Mouse (Mus musculus): ENCODE measurements at regions not wholly inside any gene's neighbourhood (a gene's known extent, or its start where the extent isn't known, plus 50 kb on each side); places are given as distances from the start of the nearest gene placed in this dataset.

DNA sequence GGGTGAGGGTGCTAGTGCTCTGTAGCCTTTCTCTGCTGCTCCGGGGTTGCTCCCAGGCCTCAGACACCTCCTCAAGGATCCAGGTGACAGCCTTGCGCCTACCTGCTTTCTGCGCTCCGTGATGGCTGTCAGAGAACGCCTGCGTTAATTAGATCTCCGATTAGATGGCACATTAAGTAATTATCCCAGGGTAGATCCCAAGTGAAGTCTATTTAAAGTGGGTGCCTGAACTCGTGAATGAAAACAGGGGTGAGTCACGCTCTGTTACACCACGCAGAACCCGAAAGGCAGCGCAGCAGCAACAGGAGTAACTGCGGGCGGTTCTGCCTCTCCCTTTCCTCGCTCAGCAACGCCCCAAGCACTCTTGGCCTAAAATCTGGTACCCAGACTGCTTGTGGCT, 108.2 kb upstream of the Gm14444 start:
- H3K27ac ChIP-seq (replicated peaks; ENCODE audit: low read depth, low read length), result no peak overlapping the region
- DNase-seq (ENCODE audit: low spot score) (no peak), ATAC-seq (ENCODE audit: insufficient number of reproducible peaks, low FRiP score, low TSS enrichment, low read depth) (no peak)
- 86% methylated on average over 16 of the region's 16 CpGs for WGBS
- no peak overlapping the region for H3K4me2 ChIP-seq (ENCODE audit: low read depth, severe bottlenecking)
- no peak overlapping the region for H3K4me3 ChIP-seq (ENCODE audit: low read depth, low read length)
- H3K4me1 ChIP-seq (ENCODE audit: control insufficient read depth, insufficient read depth, low read length), result no peaks in the 10 kb centered on the region
- H3K36me3 ChIP-seq (ENCODE audit: control insufficient read depth, insufficient read depth, low read length), result no peaks in the 10 kb centered on the region
- no peaks in the 10 kb centered on the region for H3K9me3 ChIP-seq (ENCODE audit: control insufficient read depth, low read length)
- H3K9ac ChIP-seq (ENCODE audit: low read length), result no peak overlapping the region
- no peaks in the 10 kb centered on the region for H3K27me3 ChIP-seq (ENCODE audit: control insufficient read depth, insufficient read depth, low read length)

DNA sequence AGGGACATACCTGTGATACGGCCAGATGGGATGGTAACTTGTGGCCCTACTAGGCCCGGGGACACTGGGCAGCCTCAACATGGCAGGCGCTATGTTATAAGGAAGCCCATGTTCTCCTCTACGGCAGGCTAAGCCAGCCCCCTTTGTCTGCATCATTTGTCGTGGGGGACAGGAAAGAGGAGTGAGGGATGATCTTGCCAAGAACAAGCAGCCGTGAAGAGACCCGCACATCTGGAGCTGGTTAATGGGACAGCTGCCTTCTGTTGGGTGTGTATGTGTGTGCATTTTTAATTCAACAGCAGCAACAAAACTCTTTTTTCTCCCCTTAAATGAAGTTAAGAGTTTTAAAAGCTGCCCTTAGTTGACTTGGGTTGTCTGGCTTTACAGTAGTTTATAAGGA, 106.4 kb upstream of the Gm14444 start:
- no peak for DNase-seq (ENCODE audit: low spot score)
- no peak overlapping the region for H3K27ac ChIP-seq (replicated peaks; ENCODE audit: low read depth, low read length)
- no peaks in the 10 kb centered on the region for H3K36me3 ChIP-seq (ENCODE audit: control insufficient read depth, insufficient read depth, low read length)
- no peak overlapping the region for H3K4me2 ChIP-seq (ENCODE audit: low read depth, severe bottlenecking)
- no peaks in the 10 kb centered on the region for H3K4me1 ChIP-seq (ENCODE audit: control insufficient read depth, insufficient read depth, low read length)
- WGBS, result 38% methylated on average over 7 of the region's 7 CpGs
- ATAC-seq (ENCODE audit: insufficient number of reproducible peaks, low FRiP score, low TSS enrichment, low read depth), result no peak
- H3K27me3 ChIP-seq (ENCODE audit: control insufficient read depth, insufficient read depth, low read length), result no peaks in the 10 kb centered on the region
- no peak overlapping the region for H3K4me3 ChIP-seq (ENCODE audit: low read depth, low read length)
- H3K9ac ChIP-seq (ENCODE audit: low read length), result no peak overlapping the region
- H3K9me3 ChIP-seq (ENCODE audit: control insufficient read depth, low read length), result no peaks in the 10 kb centered on the region

DNA sequence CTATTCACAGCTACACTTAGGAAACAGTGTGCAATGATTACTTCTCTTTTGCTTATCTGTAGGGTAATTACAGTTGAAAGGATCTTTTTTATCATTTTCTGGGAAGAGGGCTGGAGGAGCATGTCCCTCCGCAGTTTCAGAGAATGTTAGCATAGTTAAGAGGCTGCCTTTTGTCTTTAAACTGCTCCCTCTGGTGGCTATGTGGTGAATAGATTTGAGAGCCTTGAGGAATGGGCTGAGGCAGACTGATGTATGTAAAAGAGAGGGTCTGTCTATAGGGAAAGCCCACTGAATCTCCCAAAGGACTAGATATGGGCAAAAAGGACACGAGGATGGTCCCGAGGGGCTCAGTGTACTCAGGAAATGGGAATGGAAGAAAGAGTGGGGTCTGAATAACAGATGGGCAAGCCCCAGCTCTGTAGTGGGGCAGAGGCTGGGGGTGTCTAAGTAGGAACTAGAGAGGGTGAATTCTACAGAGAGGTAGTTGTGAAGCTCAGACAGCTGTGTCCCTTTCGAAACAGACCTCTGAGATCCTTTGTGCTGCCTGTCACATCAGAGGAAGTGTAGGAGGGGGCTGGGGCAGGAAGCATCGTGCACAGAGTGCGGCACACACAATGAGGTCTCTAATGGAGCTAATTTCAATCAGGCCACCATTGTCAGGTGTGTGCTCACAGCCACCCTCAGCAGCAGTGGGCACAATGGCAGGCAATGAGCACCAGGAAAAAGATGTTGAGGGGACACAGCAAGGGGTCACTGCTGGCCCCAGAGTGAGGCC, 104.0 kb upstream of the Gm14444 start:
- H3K9me3 ChIP-seq (ENCODE audit: control insufficient read depth, low read length), result no peaks in the 10 kb centered on the region
- H3K4me1 ChIP-seq (ENCODE audit: control insufficient read depth, insufficient read depth, low read length), result no peaks in the 10 kb centered on the region
- ATAC-seq (ENCODE audit: insufficient number of reproducible peaks, low FRiP score, low TSS enrichment, low read depth), result peak; percentile 54; the same call in 1 of the 2 replicates
- H3K36me3 ChIP-seq (ENCODE audit: control insufficient read depth, insufficient read depth, low read length), result no peaks in the 10 kb centered on the region
- 57% methylated on average over 6 of the region's 6 CpGs for WGBS
- no peak overlapping the region for H3K9ac ChIP-seq (ENCODE audit: low read length)
- H3K27me3 ChIP-seq (ENCODE audit: control insufficient read depth, insufficient read depth, low read length), result no peaks in the 10 kb centered on the region
- H3K4me3 ChIP-seq (ENCODE audit: low read depth, low read length), result no peak overlapping the region
- H3K27ac ChIP-seq (replicated peaks; ENCODE audit: low read depth, low read length), result no peak overlapping the region
- no peak overlapping the region for H3K4me2 ChIP-seq (ENCODE audit: low read depth, severe bottlenecking)
- peak; percentile 76 for DNase-seq (ENCODE audit: low spot score)

DNA sequence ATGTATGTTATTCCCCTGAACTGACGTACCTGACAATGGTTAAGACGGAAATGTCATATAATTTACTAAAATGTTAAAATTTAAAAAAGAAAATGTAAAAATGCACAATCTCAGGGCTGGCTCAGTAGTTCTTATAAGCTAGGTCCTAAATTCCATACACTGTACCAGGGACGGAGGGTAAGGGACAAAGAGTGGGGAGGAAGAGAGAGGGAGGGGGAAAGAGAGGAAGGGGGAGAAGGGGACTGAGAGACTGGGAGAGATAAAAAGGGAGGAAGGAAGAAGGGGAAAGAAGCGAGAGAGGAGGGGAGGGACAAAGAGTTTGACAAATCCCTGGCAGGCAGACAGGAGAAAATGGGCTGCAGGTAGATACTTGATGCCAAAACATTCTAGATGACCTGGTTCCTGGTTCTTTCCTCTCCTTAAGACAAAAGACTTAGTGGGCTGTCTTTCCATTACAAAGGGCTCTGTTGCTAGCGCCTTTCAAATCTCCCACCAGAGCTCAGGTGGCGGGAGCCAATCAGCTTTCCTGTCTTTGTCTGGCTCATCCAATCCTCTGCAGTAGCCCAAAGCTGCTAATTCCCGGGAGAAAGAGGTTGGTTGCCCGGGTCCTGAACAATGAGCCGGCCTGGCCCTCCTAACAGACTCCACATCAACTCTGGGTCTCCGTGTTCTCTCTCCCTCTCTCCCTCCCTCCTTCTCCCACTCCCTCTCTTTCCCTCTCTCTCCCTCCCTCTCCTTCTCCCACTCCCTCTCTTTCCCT, 92.7 kb upstream of the Gm14444 start:
- Histone ChIP-seq H3K36me3 (ENCODE audit: control insufficient read depth, insufficient read depth, low read length) (no peaks in the 10 kb centered on the region), H3K27me3 (ENCODE audit: control insufficient read depth, insufficient read depth, low read length) (no peaks in the 10 kb centered on the region), H3K4me2 (ENCODE audit: low read depth, severe bottlenecking) (no peak overlapping the region), H3K9ac (ENCODE audit: low read length) (no peak overlapping the region; the same call in 1 of the 2 replicates), H3K4me1 (ENCODE audit: control insufficient read depth, insufficient read depth, low read length) (no peaks in the 10 kb centered on the region), H3K4me3 (ENCODE audit: low read depth, low read length) (no peak overlapping the region), H3K9me3 (ENCODE audit: control insufficient read depth, low read length) (no peaks in the 10 kb centered on the region), H3K27ac (replicated peaks; ENCODE audit: low read depth, low read length) (peak overlapping the region; percentile 74)
- peak; percentile 81 for DNase-seq (ENCODE audit: low spot score)
- ATAC-seq (ENCODE audit: insufficient number of reproducible peaks, low FRiP score, low TSS enrichment, low read depth), result peak; percentile 88
- 29% methylated on average over 10 of the region's 10 CpGs for WGBS

DNA sequence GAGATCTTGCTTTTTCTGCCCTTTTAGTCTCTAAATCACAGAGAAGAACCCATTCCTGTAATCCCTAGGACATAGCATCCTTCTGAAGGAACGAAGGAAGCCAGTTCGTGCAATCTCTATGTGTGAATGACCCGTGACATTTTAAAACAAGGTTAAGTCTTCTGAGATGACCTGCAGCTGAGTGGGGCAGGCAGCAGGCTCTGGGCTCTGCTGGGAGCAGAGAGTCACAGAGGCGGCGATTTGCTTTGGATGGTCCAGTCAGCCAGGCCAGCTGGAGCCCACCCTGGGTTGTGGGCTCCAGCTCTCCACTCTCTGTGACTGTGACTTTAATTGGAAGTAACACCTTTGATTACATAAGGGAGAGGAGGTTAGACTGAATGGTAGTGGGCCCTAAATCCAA, 92.1 kb upstream of the Gm14444 start:
- no peak overlapping the region for H3K4me2 ChIP-seq (ENCODE audit: low read depth, severe bottlenecking)
- DNase-seq (ENCODE audit: low spot score), result peak; percentile 49
- ATAC-seq (ENCODE audit: insufficient number of reproducible peaks, low FRiP score, low TSS enrichment, low read depth), result peak; percentile 63; the same call in 1 of the 2 replicates
- peak overlapping the region; percentile 74 for H3K27ac ChIP-seq (replicated peaks; ENCODE audit: low read depth, low read length)
- H3K27me3 ChIP-seq (ENCODE audit: control insufficient read depth, insufficient read depth, low read length), result no peaks in the 10 kb centered on the region
- no peaks in the 10 kb centered on the region for H3K4me1 ChIP-seq (ENCODE audit: control insufficient read depth, insufficient read depth, low read length)
- H3K4me3 ChIP-seq (ENCODE audit: low read depth, low read length), result no peak overlapping the region
- no peaks in the 10 kb centered on the region for H3K36me3 ChIP-seq (ENCODE audit: control insufficient read depth, insufficient read depth, low read length)
- no peaks in the 10 kb centered on the region for H3K9me3 ChIP-seq (ENCODE audit: control insufficient read depth, low read length)
- 23% methylated on average over 5 of the region's 5 CpGs for WGBS
- peak overlapping the region; percentile 52; the same call in 1 of the 2 replicates for H3K9ac ChIP-seq (ENCODE audit: low read length)

DNA sequence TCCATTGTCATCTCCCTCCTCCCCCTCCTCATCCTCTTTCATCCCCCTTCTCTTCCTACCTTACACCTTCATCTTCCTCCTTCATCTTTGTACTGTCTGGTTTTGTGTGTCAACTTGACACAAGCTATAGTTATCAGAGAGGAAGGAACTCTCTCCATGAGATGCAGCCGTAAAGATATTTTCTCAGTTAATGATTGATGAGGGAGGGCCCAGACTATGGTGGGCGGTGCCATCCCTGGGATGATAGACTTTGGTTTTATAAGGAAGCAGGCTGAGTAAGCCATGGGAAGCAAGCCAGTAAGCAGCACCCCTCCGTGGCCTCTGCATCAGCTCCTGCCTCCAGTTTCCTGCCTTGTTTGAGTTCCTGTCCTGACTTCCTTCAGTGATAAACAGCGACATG, 87.8 kb upstream of the Gm14444 start:
- Histone ChIP-seq H3K36me3 (ENCODE audit: control insufficient read depth, insufficient read depth, low read length) (no peaks in the 10 kb centered on the region), H3K4me2 (ENCODE audit: low read depth, severe bottlenecking) (no peak overlapping the region), H3K9me3 (ENCODE audit: control insufficient read depth, low read length) (no peaks in the 10 kb centered on the region), H3K4me1 (ENCODE audit: control insufficient read depth, insufficient read depth, low read length) (no peaks in the 10 kb centered on the region), H3K9ac (ENCODE audit: low read length) (no peak overlapping the region), H3K4me3 (ENCODE audit: low read depth, low read length) (no peak overlapping the region), H3K27me3 (ENCODE audit: control insufficient read depth, insufficient read depth, low read length) (no peaks in the 10 kb centered on the region), H3K27ac (replicated peaks; ENCODE audit: low read depth, low read length) (no peak overlapping the region)
- WGBS, result 70% methylated on average over 4 of the region's 4 CpGs
- DNase-seq (ENCODE audit: low spot score), result no peak
- ATAC-seq (ENCODE audit: insufficient number of reproducible peaks, low FRiP score, low TSS enrichment, low read depth), result no peak

DNA sequence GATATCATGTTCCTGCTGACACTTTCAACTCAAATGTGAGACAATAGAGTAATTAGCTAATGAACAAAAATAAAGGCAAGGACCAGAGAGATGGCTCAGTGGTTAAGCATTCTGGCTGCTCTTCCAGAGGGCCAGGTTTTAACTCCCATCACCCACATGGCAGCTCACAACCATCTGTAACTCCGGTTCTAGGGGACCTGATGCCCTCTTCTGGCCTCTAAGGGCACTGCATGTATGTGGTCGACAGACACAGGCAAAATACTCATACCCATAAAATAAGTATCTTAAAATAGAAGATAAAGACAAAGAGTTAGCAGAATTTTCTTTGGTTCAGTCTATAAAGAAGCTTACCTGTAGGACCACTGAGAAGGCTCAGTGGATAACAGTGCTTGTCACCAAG, 80.3 kb upstream of the Gm14444 start:
- WGBS, result 65% methylated on average over 2 of the region's 2 CpGs
- Histone ChIP-seq H3K9me3 (ENCODE audit: control insufficient read depth, low read length) (no peaks in the 10 kb centered on the region), H3K4me1 (ENCODE audit: control insufficient read depth, insufficient read depth, low read length) (no peaks in the 10 kb centered on the region), H3K4me2 (ENCODE audit: low read depth, severe bottlenecking) (no peak overlapping the region), H3K27me3 (ENCODE audit: control insufficient read depth, insufficient read depth, low read length) (no peaks in the 10 kb centered on the region), H3K9ac (ENCODE audit: low read length) (no peak overlapping the region), H3K36me3 (ENCODE audit: control insufficient read depth, insufficient read depth, low read length) (no peaks in the 10 kb centered on the region), H3K27ac (replicated peaks; ENCODE audit: low read depth, low read length) (no peak overlapping the region), H3K4me3 (ENCODE audit: low read depth, low read length) (no peak overlapping the region)
- DNase-seq (ENCODE audit: low spot score) (no peak), ATAC-seq (ENCODE audit: insufficient number of reproducible peaks, low FRiP score, low TSS enrichment, low read depth) (no peak)

DNA sequence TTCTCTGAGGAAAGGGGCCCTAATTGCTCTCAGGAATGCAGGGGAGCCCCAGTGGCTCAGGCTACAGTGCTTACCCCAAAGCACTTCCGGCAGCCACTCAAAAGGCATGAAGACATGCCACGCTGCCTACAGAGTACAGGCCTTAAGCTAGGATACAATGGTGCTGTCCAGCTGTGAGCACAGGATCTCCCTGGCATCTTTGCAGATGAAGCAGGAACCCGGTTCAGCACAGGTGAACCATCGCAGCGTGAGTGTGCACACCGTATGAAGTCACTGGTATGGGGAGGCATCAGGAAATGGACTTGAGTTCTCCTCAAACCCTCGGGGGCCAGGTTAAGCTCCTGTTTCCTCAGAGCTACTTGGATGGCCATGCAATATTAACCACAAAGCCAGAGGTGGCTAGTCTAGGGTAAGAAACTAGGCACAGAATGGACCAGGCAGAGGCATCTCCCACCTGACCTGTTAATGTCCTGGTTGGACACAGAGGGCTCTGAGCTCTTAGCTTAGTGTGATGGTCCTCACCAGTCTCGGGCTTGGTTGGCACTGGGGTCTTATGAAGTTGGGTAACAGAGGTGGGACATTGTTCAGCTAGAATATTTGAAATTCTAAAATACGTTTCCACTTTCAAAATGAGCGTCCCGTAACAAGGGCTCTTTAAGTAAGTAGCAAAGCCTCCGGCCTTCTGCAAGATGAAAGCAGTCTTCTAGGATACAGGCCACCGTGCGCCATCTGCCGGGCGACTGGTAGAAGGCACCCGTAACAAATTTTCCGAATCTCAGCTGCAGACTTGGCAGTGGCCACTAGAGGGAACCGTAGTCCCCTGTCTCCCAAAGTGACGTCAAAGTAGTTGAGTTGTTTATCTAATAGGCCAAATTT, 77.7 kb upstream of the Gm14444 start:
- no peak overlapping the region for H3K4me2 ChIP-seq (ENCODE audit: low read depth, severe bottlenecking)
- no peaks in the 10 kb centered on the region for H3K4me1 ChIP-seq (ENCODE audit: control insufficient read depth, insufficient read depth, low read length)
- no peaks in the 10 kb centered on the region for H3K27me3 ChIP-seq (ENCODE audit: control insufficient read depth, insufficient read depth, low read length)
- H3K27ac ChIP-seq (replicated peaks; ENCODE audit: low read depth, low read length), result no peak overlapping the region
- H3K36me3 ChIP-seq (ENCODE audit: control insufficient read depth, insufficient read depth, low read length), result no peaks in the 10 kb centered on the region
- no peak overlapping the region; the same call in 1 of the 2 replicates for H3K9ac ChIP-seq (ENCODE audit: low read length)
- 38% methylated on average over 20 of the region's 20 CpGs for WGBS
- ATAC-seq (ENCODE audit: insufficient number of reproducible peaks, low FRiP score, low TSS enrichment, low read depth) (peak; percentile 46; the same call in 1 of the 2 replicates), DNase-seq (ENCODE audit: low spot score) (peak; percentile 95)
- H3K4me3 ChIP-seq (ENCODE audit: low read depth, low read length), result no peak overlapping the region
- H3K9me3 ChIP-seq (ENCODE audit: control insufficient read depth, low read length), result no peaks in the 10 kb centered on the region

Measured in limb, embryonic 11.5 days (tissue).